Mouse (Mus musculus) ES-Bruce4 (cell line): ENCODE results near the gene Nanos2. TPM values are rescaled to one million over a fixed set of nuclear protein-coding genes. Genes with fewer than 3 reads are reported as not detected.

Experiments
- H3K27ac ChIP-seq: 2 replicates; pipeline ENCODE4 v1.5.1; 2012; ENCODE audit warnings: low read length, inconsistent platforms; ENCODE audit not compliant: insufficient read depth
- H3K27me3 ChIP-seq: 2 replicates; pipeline ENCODE4 v1.6.1; 2012; ENCODE audit warnings: mild to moderate bottlenecking, low read length, inconsistent platforms; ENCODE audit not compliant: control insufficient read depth, poor library complexity, insufficient read depth, severe bottlenecking
- H3K36me3 ChIP-seq: 2 replicates; pipeline ENCODE4 v1.6.1; 2012; ENCODE audit warnings: inconsistent platforms, mild to moderate bottlenecking, low read length, moderate library complexity; ENCODE audit not compliant: control insufficient read depth, poor library complexity, insufficient read depth, severe bottlenecking
- H3K4me1 ChIP-seq: one replicate; pipeline ENCODE4 v1.8.1; 2011; ENCODE audit warnings: low read length; ENCODE audit not compliant: control insufficient read depth, insufficient read depth
- H3K4me3 ChIP-seq: 2 replicates; pipeline ENCODE4 v1.5.1; 2011; ENCODE audit warnings: low read depth, mild to moderate bottlenecking, low read length
- H3K9ac ChIP-seq: 2 replicates; pipeline ENCODE4 v1.6.1; 2012; ENCODE audit warnings: low read depth, mild to moderate bottlenecking, inconsistent platforms; ENCODE audit not compliant: poor library complexity, severe bottlenecking
- H3K9me3 ChIP-seq: replicated peaks from 2 replicates; pipeline ENCODE4 v1.6.1; 2012; ENCODE audit warnings: mild to moderate bottlenecking, low read length, inconsistent platforms; ENCODE audit not compliant: control insufficient read depth, poor library complexity, insufficient read depth, severe bottlenecking
- CTCF ChIP-seq: IDR thresholded peaks from one replicate; pipeline ENCODE4 v1.8.1; 2011; ENCODE audit warnings: low read depth, low read length
- EP300 ChIP-seq: IDR thresholded peaks from 2 replicates; pipeline ENCODE4 v1.6.1; 2011; ENCODE audit warnings: low read depth, low read length; ENCODE audit not compliant: insufficient read depth
- POLR2A ChIP-seq: IDR thresholded peaks from one replicate; pipeline ENCODE4 v1.8.1; 2011; ENCODE audit warnings: low read length; ENCODE audit not compliant: insufficient read depth
- polyA plus RNA-seq: library from polyadenylated mRNA; stranded (reverse); fragments of >200 nt; gene quantifications from 2 replicates; pipeline ENCODE4 v1.2.4, GENCODE M21; 2011; ENCODE audit warnings: low read depth; ENCODE audit not compliant: missing spikeins, insufficient read depth, insufficient read length

The Nanos2 gene
- polyA plus RNA-seq, 1 experiment: not detected

DNA sequence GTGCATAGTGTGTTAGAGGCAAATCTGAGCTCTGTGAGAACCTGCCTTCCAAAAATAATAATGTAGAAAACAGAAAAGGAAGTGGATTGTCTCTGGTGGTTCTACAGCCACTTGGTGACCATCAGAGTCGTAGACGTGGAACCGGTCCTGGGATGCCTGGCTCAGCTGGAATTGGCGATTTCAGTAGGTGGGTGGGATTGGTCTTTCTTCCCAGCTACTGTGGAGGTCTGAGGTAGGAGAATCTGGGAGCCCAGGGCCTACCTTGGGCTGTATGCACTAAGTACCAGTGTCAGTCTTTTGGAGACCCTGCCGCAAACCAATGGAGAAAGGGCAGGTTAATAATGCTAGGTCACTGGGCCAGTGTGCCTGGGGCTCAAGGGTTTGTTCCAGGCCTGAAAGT lies 5.8 kb downstream of the Nanos2 start:
- no peak overlapping the region for H3K27ac ChIP-seq
- H3K36me3 ChIP-seq: no peaks in the 10 kb centered on the region; the same call in 1 of the 2 replicates
- H3K27me3 ChIP-seq: no peaks in the 10 kb centered on the region
- H3K9me3 ChIP-seq: no peaks in the 10 kb centered on the region
- H3K4me3 ChIP-seq: no peak overlapping the region
- no peaks in the 10 kb centered on the region for H3K4me1 ChIP-seq
- no peak overlapping the region for H3K9ac ChIP-seq
- TF ChIP-seq EP300 (no peak), POLR2A (no peak), CTCF (no peak)

DNA sequence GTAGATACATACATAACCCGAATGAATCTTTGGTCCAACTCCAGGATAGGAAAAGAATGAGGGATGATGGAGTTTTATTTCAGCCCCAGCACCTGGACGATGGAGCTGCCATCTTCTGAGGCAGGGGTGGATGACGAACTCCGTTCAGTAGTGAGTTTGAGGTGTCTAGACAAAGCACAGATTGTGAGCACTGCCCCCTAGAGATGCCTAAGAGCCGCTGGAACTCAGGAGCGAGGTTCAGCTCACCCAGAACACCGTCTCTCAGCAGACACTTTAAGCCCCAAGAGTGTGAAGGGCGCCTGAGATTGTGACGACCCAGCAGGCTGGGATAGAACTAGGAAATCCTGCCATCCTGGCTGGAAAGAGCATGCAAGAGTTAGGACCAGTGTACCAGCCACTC lies 11.6 kb downstream of the Nanos2 start:
- Histone ChIP-seq H3K4me1 (peaks cover 2% of the 10 kb centered on the region), H3K36me3 (no peaks in the 10 kb centered on the region; the same call in 1 of the 2 replicates), H3K27ac (no peak overlapping the region), H3K9ac (no peak overlapping the region), H3K9me3 (no peaks in the 10 kb centered on the region), H3K4me3 (no peak overlapping the region), H3K27me3 (no peaks in the 10 kb centered on the region)
- TF ChIP-seq CTCF: peak; percentile 55
- no peak for TF ChIP-seq EP300
- TF ChIP-seq POLR2A: no peak

DNA sequence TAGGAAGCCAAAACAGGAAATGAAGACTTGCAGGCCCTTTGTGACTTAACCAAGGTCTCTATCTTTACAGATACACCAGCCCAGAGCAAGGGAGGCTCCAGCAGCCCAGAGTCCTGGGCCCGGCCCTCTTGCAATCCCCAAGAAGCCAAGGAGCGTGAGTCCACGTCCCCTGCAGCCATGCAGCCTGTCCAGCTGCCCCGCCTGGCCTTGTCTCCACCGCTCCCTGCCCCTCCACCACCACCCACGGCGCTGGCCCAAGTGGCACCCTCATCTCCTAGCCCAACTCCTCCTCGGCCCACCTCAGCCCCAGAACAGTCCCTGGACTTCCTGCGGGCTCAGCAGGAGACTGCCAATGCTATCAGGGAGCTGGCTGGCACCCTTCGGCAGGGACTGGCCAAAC lies 13.2 kb downstream of the Nanos2 start:
- H3K36me3 ChIP-seq: peaks cover 1% of the 10 kb centered on the region
- peaks cover 2% of the 10 kb centered on the region for H3K4me1 ChIP-seq
- no peaks in the 10 kb centered on the region for H3K27me3 ChIP-seq
- peak overlapping the region; percentile 33 for H3K4me3 ChIP-seq
- H3K9ac ChIP-seq: peak overlapping the region; percentile 64
- no peaks in the 10 kb centered on the region for H3K9me3 ChIP-seq
- no peak for TF ChIP-seq POLR2A
- no peak for TF ChIP-seq EP300
- no peak for TF ChIP-seq CTCF
- no peak overlapping the region for H3K27ac ChIP-seq

- no peaks in the 10 kb centered on the region for H3K9me3 ChIP-seq
- H3K36me3 ChIP-seq: peaks cover 5% of the 10 kb centered on the region; the same call in 1 of the 2 replicates
- peaks cover 2% of the 10 kb centered on the region for H3K4me1 ChIP-seq
- H3K4me3 ChIP-seq: peak overlapping the region; percentile 8
- no peaks in the 10 kb centered on the region for H3K27me3 ChIP-seq
- peak; percentile 57 for TF ChIP-seq POLR2A
- no peak for TF ChIP-seq CTCF
- peak overlapping the region; percentile 41 for H3K27ac ChIP-seq
- peak overlapping the region; percentile 64 for H3K9ac ChIP-seq
Observed at GRCm38 (mm10) chr7:19001066-19001806, 14.0 kb downstream of the Nanos2 start.

GRCm38 (mm10) chr7:19001807-19002085 lies 14.5 kb downstream of the Nanos2 start:
- Histone ChIP-seq H3K9me3 (no peaks in the 10 kb centered on the region), H3K4me1 (peaks cover 2% of the 10 kb centered on the region), H3K27me3 (no peaks in the 10 kb centered on the region), H3K27ac (peak overlapping the region; percentile 41; the same call in 1 of the 2 replicates), H3K36me3 (peaks cover 5% of the 10 kb centered on the region; the same call in 1 of the 2 replicates), H3K9ac (peak overlapping the region; percentile 64), H3K4me3 (no peak overlapping the region)
- TF ChIP-seq POLR2A (no peak), CTCF (no peak)

DNA sequence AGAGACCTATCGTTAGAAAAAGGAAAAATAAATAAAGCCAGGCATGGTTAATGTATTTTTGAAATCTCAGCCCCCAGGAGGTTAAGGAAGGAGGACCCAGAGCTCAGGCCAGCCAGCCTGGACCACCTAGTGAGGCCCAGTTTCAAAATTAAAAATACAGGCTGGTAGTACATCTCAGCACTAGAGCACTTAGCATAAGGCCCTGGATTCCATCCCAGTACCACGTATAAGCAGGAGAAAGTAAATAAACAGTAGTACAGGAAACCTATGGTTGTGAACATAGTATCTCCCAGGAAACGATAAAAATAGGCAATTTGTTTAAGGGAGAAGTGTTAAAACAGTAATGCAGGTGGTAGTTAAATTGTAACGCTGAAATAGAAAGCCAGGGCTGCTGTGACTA lies 14.9 kb downstream of the Nanos2 start:
- H3K27ac ChIP-seq: peak overlapping the region; percentile 41; the same call in 1 of the 2 replicates
- TF ChIP-seq CTCF (no peak), POLR2A (no peak), EP300 (no peak)
- H3K4me3 ChIP-seq: no peak overlapping the region
- peaks cover 5% of the 10 kb centered on the region; the same call in 1 of the 2 replicates for H3K36me3 ChIP-seq
- no peaks in the 10 kb centered on the region for H3K9me3 ChIP-seq
- peak overlapping the region; percentile 90 for H3K9ac ChIP-seq
- H3K4me1 ChIP-seq: peaks cover 2% of the 10 kb centered on the region
- no peaks in the 10 kb centered on the region for H3K27me3 ChIP-seq
